Comparison of ENCODE assay signal across 9 mouse cellular contexts in genomic region chr17:6742083-6743038, GRCm38 (mm10). TPM values are rescaled to one million over a fixed set of nuclear protein-coding genes. Genes with fewer than 3 reads are reported as not detected.
A peak's percentile ranks its signal among the peaks of the same experiment; 100 is the strongest.
DNase-seq lines count a peak whose midpoint lies in the region; ATAC-seq and TF ChIP-seq lines count a peak whose summit lies in the region.
"Had no signal": no experiment of that assay in that cellular context is flagged by ENCODE, and none has a peak within 500 bp of the region (broad histone marks: within the 10 kb centered on the region; RNA-seq: fewer than 3 reads in every experiment).

No protein-coding gene starts in this region.

- WGBS in spleen, adult 2 months, result 61% methylated on average over 33 of the region's 33 CpGs
- 43% methylated on average over 33 of the region's 33 CpGs for WGBS in heart, adult 2 months
- WGBS in kidney, embryonic 14.5 days, result 61% methylated on average over 33 of the region's 33 CpGs

- ATAC-seq in kidney, embryonic 14.5 days (ENCODE audit: low FRiP score, low TSS enrichment), result 0 out of 2 replicates have a peak, but pooled peaks have one; percentile 11
- ATAC-seq in megakaryocyte, adult 5-6 weeks (ENCODE audit: poor library complexity, severe bottlenecking), result peak; percentile 49
- ATAC-seq in cerebellum, adult (ENCODE audit: insufficient number of reproducible peaks, low FRiP score, low TSS enrichment), result no peak

- no peaks in the 10 kb centered on the region for H3K27me3 ChIP-seq in spleen, adult 2 months (ENCODE audit: control insufficient read depth, insufficient read depth, low read length)
- H3K27me3 ChIP-seq in heart, adult 2 months (ENCODE audit: control insufficient read depth, insufficient read depth, low read length), result no peaks in the 10 kb centered on the region
- H3K27me3 ChIP-seq in kidney, embryonic 14.5 days (ENCODE audit: control insufficient read depth, insufficient read depth, low read length), result no peaks in the 10 kb centered on the region
- H3K27me3 ChIP-seq: liver, embryonic 13.5 days had no signal

- no peak for TF ChIP-seq CTCF in spleen, adult 2 months (IDR thresholded peaks at IDR 0.05; ENCODE audit: extremely low read depth, insufficient read depth, insufficient read length, insufficient replicate concordance)
- TF ChIP-seq CTCF in heart, adult 2 months (IDR thresholded peaks at IDR 0.05), result no peak

- no peak overlapping the region for H3K9ac ChIP-seq in heart, adult 2 months (ENCODE audit: low read depth, low read length)
- no peak overlapping the region for H3K9ac ChIP-seq in kidney, embryonic 14.5 days (ENCODE audit: low read depth, low read length)
- H3K9ac ChIP-seq: liver, embryonic 13.5 days had no signal

- peak; percentile 54 for DNase-seq in adrenal gland, postnatal 14 days
- DNase-seq in adrenal gland, adult 2 months, result no peak
- DNase-seq in spleen, adult 2 months (ENCODE audit: low read depth in 1 of 2, low spot score in 2 of 2), result peak in 1 of 2 experiments; percentile 4
- no peak for DNase-seq in spleen, adult 12 weeks (ENCODE audit: low spot score)
- DNase-seq in heart, adult 2 months, result peak; percentile 48 to 67
- DNase-seq: liver, embryonic 13.5 days had no signal

- TF ChIP-seq EP300 in heart, adult 2 months (IDR thresholded peaks at IDR 0.05; ENCODE audit: insufficient read depth, low read depth, low read length), result no peak

- H3K4me3 ChIP-seq in spleen, adult 2 months (ENCODE audit: extremely low read depth, insufficient read depth, insufficient read length), result no peak overlapping the region
- no peak overlapping the region for H3K4me3 ChIP-seq in heart, adult 2 months
- no peak overlapping the region for H3K4me3 ChIP-seq in kidney, embryonic 14.5 days (ENCODE audit: low read length)
- H3K4me3 ChIP-seq: liver, embryonic 13.5 days had no signal

- H3K9me3 ChIP-seq in kidney, embryonic 14.5 days (ENCODE audit: control insufficient read depth, low read length), result no peaks in the 10 kb centered on the region
- H3K9me3 ChIP-seq: liver, embryonic 13.5 days had no signal

- peaks cover 63% of the 10 kb centered on the region for H3K36me3 ChIP-seq in spleen, adult 2 months (ENCODE audit: control insufficient read depth, insufficient read depth, low read length)
- H3K36me3 ChIP-seq in heart, adult 2 months (ENCODE audit: control insufficient read depth, insufficient read depth, low read length), result peaks cover 2% of the 10 kb centered on the region; the same call in 1 of the 2 replicates
- peaks cover 44% of the 10 kb centered on the region for H3K36me3 ChIP-seq in kidney, embryonic 14.5 days (ENCODE audit: control insufficient read depth, insufficient read depth, low read length)

- H3K79me2 ChIP-seq in heart, adult 2 months (replicated peaks; ENCODE audit: control insufficient read depth, insufficient read depth, low read length), result no peaks in the 10 kb centered on the region

- TF ChIP-seq POLR2A in spleen, adult 2 months (IDR thresholded peaks at IDR 0.05; ENCODE audit: low read depth, low read length), result no peak
- TF ChIP-seq POLR2A in heart, adult 2 months (IDR thresholded peaks at IDR 0.05; ENCODE audit: insufficient read depth, low read depth, low read length), result no peak

- peaks cover 22% of the 10 kb centered on the region; the same call in 1 of the 2 replicates for H3K4me1 ChIP-seq in spleen, adult 2 months (ENCODE audit: control insufficient read depth, insufficient read depth, insufficient read length)
- H3K4me1 ChIP-seq in heart, adult 2 months (ENCODE audit: control insufficient read depth, insufficient read depth, low read length), result peaks cover 13% of the 10 kb centered on the region
- peaks cover 48% of the 10 kb centered on the region for H3K4me1 ChIP-seq in kidney, embryonic 14.5 days (ENCODE audit: control insufficient read depth, insufficient read depth, low read length)

- H3K27ac ChIP-seq in spleen, adult 2 months (ENCODE audit: insufficient read depth, low read length), result peak overlapping the region; percentile 47; the same call in 1 of the 2 replicates
- no peak overlapping the region for H3K27ac ChIP-seq in heart, adult 2 months
- H3K27ac ChIP-seq in kidney, embryonic 14.5 days (ENCODE audit: low read depth, low read length), result no peak overlapping the region
- H3K27ac ChIP-seq: liver, embryonic 13.5 days had no signal

- H3K4me2 ChIP-seq in kidney, embryonic 14.5 days (replicated peaks; ENCODE audit: low read depth, low read length), result no peak overlapping the region
- H3K4me2 ChIP-seq: liver, embryonic 13.5 days had no signal

- intact Hi-C loops in heart, adult 2 months (cut with DNase I), result loop anchor here (5.0 kb wide), 1 partner anchor 35 kb away; no protein-coding TSS in a partner anchor

RNA-seq across cellular contexts. Expression of gene Ezr, which starts 40.2 kb away (rescaled TPM):
- 23.6 and 30.5 TPM in 2 replicates for total RNA-seq in adrenal gland, postnatal 14 days (2021)
- total RNA-seq in adrenal gland, adult 2 months (2021), result 10 to 100 TPM; 23.2 to 27.3 TPM
- polyA plus RNA-seq in adrenal gland, adult 2 months (2012; rRNA removed), result 5.6 and 6.2 TPM in 2 replicates
- polyA plus RNA-seq in spleen, adult 2 months (2012; rRNA removed), result 63.0 and 73.5 TPM in 2 replicates
- 10 to 100 TPM; 33.4 to 35.7 TPM for total RNA-seq in heart, adult 2 months (2021)
- polyA plus RNA-seq in heart, adult 2 months (2012; rRNA removed), result 24.2 TPM in 2 replicates
- 96.7 and 158 TPM in 2 replicates for polyA plus RNA-seq in kidney, embryonic 14.5 days (2014; fragmentation: Nextera tagmentation; extraction: Ambion mirVana)
- 45.8 and 49.8 TPM in 2 replicates for total RNA-seq in megakaryocyte, adult 5-6 weeks (2015)
- 130 and 175 TPM in 2 replicates for total RNA-seq in megakaryocyte, adult 5-6 weeks (2017)

Comparison
In these comparisons a context has a peak if more than half of its experiments do, and no peak if none do; other contexts are left out.
1. DNase-seq: peak in adrenal gland, postnatal 14 days (single experiment) and heart, adult 2 months (2 of 2); none in adrenal gland, adult 2 months (single experiment) and spleen, adult 12 weeks (single experiment).